Mouse (Mus musculus) brain, adult 2 months (tissue): ENCODE measurements around the gene Gm21981.
"Not testable (repeated sequence)": the region's sequence is repeated elsewhere in the genome, so short reads cannot be mapped to it uniquely, and the experiment has no call there.

Source experiments
- DNase-seq: peaks from one replicate; pipeline ENCODE4 v3.0.0; 2011; ENCODE audit warnings: low read depth, low spot score

Gene Gm21981

GRCm38 (mm10) chr17:47664474-47664873 is 29.8 kb downstream of the Gm21981 start:
- no peak for DNase-seq

- no peak for DNase-seq
These were observed 31.1 kb downstream of the Gm21981 start for GRCm38 (mm10) chr17:47663009-47663713.

GRCm38 (mm10) chr17:47658741-47659243 is 35.5 kb downstream of the Gm21981 start:
- no peak for DNase-seq

GRCm38 (mm10) chr17:47657901-47658300 is 36.4 kb downstream of the Gm21981 start:
- no peak for DNase-seq

GRCm38 (mm10) chr17:47655697-47656096 is 38.6 kb downstream of the Gm21981 start:
- DNase-seq: no peak

GRCm38 (mm10) chr17:47654346-47654745 is 39.9 kb downstream of the Gm21981 start:
- not testable (repeated sequence) for DNase-seq

- DNase-seq: no peak
These were observed 42.3 kb downstream of the Gm21981 start for GRCm38 (mm10) chr17:47651953-47652352.

GRCm38 (mm10) chr17:47648966-47649365 is 45.3 kb downstream of the Gm21981 start:
- no peak for DNase-seq

- DNase-seq: peak; percentile 63
These were observed 47.6 kb downstream of the Gm21981 start for GRCm38 (mm10) chr17:47646683-47647082.

- no peak for DNase-seq
These were observed 51.3 kb downstream of the Gm21981 start for GRCm38 (mm10) chr17:47642992-47643391.
